Mouse (Mus musculus) G1E (cell line): ENCODE measurements around the gene Vegfc. TPM values are rescaled to one million over a fixed set of nuclear protein-coding genes. Genes with fewer than 3 reads are reported as not detected.

Experiments used
- ATAC-seq: 2 replicates; pipeline ENCODE4 v1.8.0; 2016; ENCODE audit warnings: mild to moderate bottlenecking; ENCODE audit not compliant: insufficient number of reproducible peaks, poor library complexity, low FRiP score, severe bottlenecking; ENCODE audit errors: extremely low read depth
- DNase-seq: peaks from one replicate; pipeline ENCODE4 v3.0.0; 2012; ENCODE audit warnings: low spot score
- H3K27me3 ChIP-seq: 2 replicates; pipeline ENCODE4 v1.6.1; 2012; ENCODE audit warnings: mild to moderate bottlenecking, low read length, inconsistent platforms; ENCODE audit not compliant: insufficient read depth
- H3K36me3 ChIP-seq: replicated peaks from 2 replicates; pipeline ENCODE3; 2012; ENCODE audit warnings: mild to moderate bottlenecking, inconsistent platforms
- H3K4me1 ChIP-seq: 2 replicates; pipeline ENCODE4 v1.6.1; 2012; ENCODE audit warnings: low read depth, low read length, inconsistent platforms, mixed read lengths; ENCODE audit not compliant: insufficient read depth
- H3K4me3 ChIP-seq: 2 replicates; pipeline ENCODE4 v1.5.1; 2012; ENCODE audit warnings: low read depth, mild to moderate bottlenecking, inconsistent platforms, low read length, moderate library complexity, mixed read lengths
- H3K9me3 ChIP-seq: replicated peaks from 2 replicates; pipeline ENCODE4 v1.6.1; 2012; ENCODE audit warnings: inconsistent platforms
- CTCF ChIP-seq: IDR thresholded peaks from 2 replicates; pipeline ENCODE4 v1.5.1; 2012; ENCODE audit warnings: low read depth, low read length, inconsistent platforms, mixed read lengths
- GATA1 ChIP-seq: IDR thresholded peaks from 2 replicates; pipeline ENCODE4 v1.6.1; 2012; ENCODE audit warnings: borderline replicate concordance, low read length, inconsistent platforms, mixed read lengths
- GATA2 ChIP-seq: IDR thresholded peaks from 2 replicates; pipeline ENCODE4 v1.6.1; 2012; ENCODE audit warnings: low read depth, low read length, inconsistent platforms, borderline replicate concordance
- POLR2AphosphoS5 ChIP-seq: IDR thresholded peaks from 2 replicates; pipeline ENCODE4 v1.6.1; 2012; ENCODE audit warnings: low read depth, low read length, inconsistent platforms; ENCODE audit not compliant: insufficient replicate concordance
- TAL1 ChIP-seq: conservative IDR thresholded peaks from 2 replicates; pipeline ENCODE4 v1.6.1; 2012; ENCODE audit warnings: low read depth, low read length, inconsistent platforms, mixed read lengths
- polyA plus RNA-seq: library from polyadenylated mRNA; stranded (reverse); fragments of >175 nt; gene quantifications from 2 replicates; pipeline ENCODE4 v1.2.3, GENCODE M21; 2012
- total RNA-seq, 2 experiments: library from RNA; stranded (forward) in 1 of 2; stranded (reverse) in 1 of 2; fragments of 200-1000 nt in 1 of 2; fragments of >200 nt in 1 of 2; fragmentation: Nextera tagmentation in 1 of 2; gene quantifications; 2 replicates each; pipeline ENCODE4 v1.2.3; 2014 to 2017

Vegfc gene
- total RNA-seq (2014; fragmentation: Nextera tagmentation) (not detected in 2 replicates), total RNA-seq (2017) (0.22 TPM in 1 of 2 replicates, not detected in the other), polyA plus RNA-seq (not detected in 2 replicates)

GRCm38 (mm10) chr8:54077271-54078120, at the start of gene Vegfc:
TSS of gene Vegfc (plus strand) at chr8:54077606.
- H3K36me3 ChIP-seq, result no peaks in the 10 kb centered on the region
- peaks cover 11% of the 10 kb centered on the region for H3K9me3 ChIP-seq
- TF ChIP-seq POLR2AphosphoS5 (no peak), CTCF (no peak), GATA2 (no peak), TAL1 (no peak)
- no peaks in the 10 kb centered on the region for H3K27me3 ChIP-seq
- H3K4me3 ChIP-seq, result peak within 1 kb of the TSS; percentile 20; the same call in 1 of the 2 replicates
- H3K4me1 ChIP-seq, result no peaks in the 10 kb centered on the region
- ATAC-seq, result no peak
- no peak for DNase-seq

GRCm38 (mm10) chr8:54034584-54034983, 42.8 kb upstream of the Vegfc start:
- Histone ChIP-seq H3K4me3 (no peak overlapping the region), H3K9me3 (no peaks in the 10 kb centered on the region), H3K36me3 (no peaks in the 10 kb centered on the region), H3K27me3 (no peaks in the 10 kb centered on the region), H3K4me1 (no peaks in the 10 kb centered on the region)
- DNase-seq (no peak), ATAC-seq (no peak)
- TF ChIP-seq CTCF, result no peak
- TF ChIP-seq GATA2, result no peak
- TF ChIP-seq TAL1, result no peak
- TF ChIP-seq GATA1, result no peak

- DNase-seq, result no peak
- TF ChIP-seq POLR2AphosphoS5 (no peak), TAL1 (no peak), GATA2 (no peak), CTCF (no peak), GATA1 (no peak)
- H3K4me1 ChIP-seq, result no peaks in the 10 kb centered on the region
Observed at GRCm38 (mm10) chr8:54042601-54043000, 34.8 kb upstream of the Vegfc start.

GRCm38 (mm10) chr8:54043468-54043867, 33.9 kb upstream of the Vegfc start:
- ATAC-seq, result no peak
- H3K27me3 ChIP-seq, result no peaks in the 10 kb centered on the region
- no peaks in the 10 kb centered on the region for H3K4me1 ChIP-seq
- no peak for TF ChIP-seq CTCF
- no peak for TF ChIP-seq POLR2AphosphoS5
- TF ChIP-seq GATA2, result no peak
- TF ChIP-seq GATA1, result no peak
- no peak for TF ChIP-seq TAL1
- no peaks in the 10 kb centered on the region for H3K36me3 ChIP-seq
- no peak overlapping the region for H3K4me3 ChIP-seq
- no peaks in the 10 kb centered on the region for H3K9me3 ChIP-seq
- DNase-seq, result no peak

More at GRCm38 (mm10) chr8:54042601-54043000, 34.8 kb upstream of the Vegfc start:
- Histone ChIP-seq H3K9me3 (no peaks in the 10 kb centered on the region), H3K36me3 (no peaks in the 10 kb centered on the region), H3K27me3 (no peaks in the 10 kb centered on the region), H3K4me3 (no peak overlapping the region)
- no peak for ATAC-seq

- TF ChIP-seq GATA2 (no peak), POLR2AphosphoS5 (no peak), GATA1 (no peak), CTCF (no peak), TAL1 (no peak)
- H3K4me1 ChIP-seq, result no peaks in the 10 kb centered on the region
- no peaks in the 10 kb centered on the region for H3K27me3 ChIP-seq
- DNase-seq (no peak), ATAC-seq (no peak)
- no peaks in the 10 kb centered on the region for H3K36me3 ChIP-seq
- no peak overlapping the region for H3K4me3 ChIP-seq
- no peaks in the 10 kb centered on the region for H3K9me3 ChIP-seq
Observed at GRCm38 (mm10) chr8:54053210-54053609, 24.2 kb upstream of the Vegfc start.

- ATAC-seq (no peak), DNase-seq (no peak)
- no peaks in the 10 kb centered on the region for H3K9me3 ChIP-seq
- H3K4me1 ChIP-seq, result no peaks in the 10 kb centered on the region
- H3K4me3 ChIP-seq, result no peak overlapping the region
- no peaks in the 10 kb centered on the region for H3K36me3 ChIP-seq
- TF ChIP-seq GATA2, result no peak
- no peak for TF ChIP-seq GATA1
- no peak for TF ChIP-seq CTCF
- TF ChIP-seq TAL1, result no peak
- TF ChIP-seq POLR2AphosphoS5, result no peak
- no peaks in the 10 kb centered on the region for H3K27me3 ChIP-seq
Observed at GRCm38 (mm10) chr8:54065492-54065891, 11.9 kb upstream of the Vegfc start.
